Mouse (Mus musculus): ENCODE data around the gene Dcdc2a.

DNA sequence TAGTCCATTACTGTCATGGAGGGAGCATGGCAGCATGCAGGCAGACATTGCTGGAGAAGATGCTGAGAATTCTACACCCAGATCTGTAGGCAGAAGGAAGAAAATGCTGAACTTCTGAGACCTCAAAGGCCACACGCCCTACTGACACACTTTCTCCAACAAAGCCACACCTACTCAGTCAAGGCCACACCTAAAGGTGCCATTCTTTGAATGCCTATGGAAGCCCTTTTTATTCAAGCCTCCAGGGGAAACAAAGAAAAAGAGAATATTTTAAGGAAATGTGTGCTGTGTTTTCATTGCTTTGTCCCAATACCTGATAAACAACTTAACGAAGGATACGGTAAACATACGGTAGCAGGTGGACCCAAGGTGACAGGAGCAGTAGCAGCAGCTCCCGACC, 3.1 kb upstream of the Dcdc2a start:
- TF ChIP-seq CTCF (IDR thresholded peaks at IDR 0.05; ENCODE audit: borderline replicate concordance, control insufficient read depth, extremely low read depth, insufficient read depth, low read length, poor library complexity) (no peak), POLR2A (IDR thresholded peaks at IDR 0.05; ENCODE audit: control insufficient read depth, extremely low read depth, insufficient read depth, low read length, poor library complexity) (no peak)
